Mouse (Mus musculus): ENCODE results near the gene Tbc1d1. TPM values are rescaled to one million over a fixed set of nuclear protein-coding genes. Genes with fewer than 3 reads are reported as not detected.

Tbc1d1 gene
- 10.8 and 11.2 TPM in 2 replicates for total RNA-seq (2021)
- long read RNA-seq, full-length matches to known transcripts: 2 of 12 reads
- long read RNA-seq, partial matches to known transcripts: 3 of 12 reads
- long read RNA-seq, other reads (novel, unspliced or antisense): 7 of 12 reads

DNA sequence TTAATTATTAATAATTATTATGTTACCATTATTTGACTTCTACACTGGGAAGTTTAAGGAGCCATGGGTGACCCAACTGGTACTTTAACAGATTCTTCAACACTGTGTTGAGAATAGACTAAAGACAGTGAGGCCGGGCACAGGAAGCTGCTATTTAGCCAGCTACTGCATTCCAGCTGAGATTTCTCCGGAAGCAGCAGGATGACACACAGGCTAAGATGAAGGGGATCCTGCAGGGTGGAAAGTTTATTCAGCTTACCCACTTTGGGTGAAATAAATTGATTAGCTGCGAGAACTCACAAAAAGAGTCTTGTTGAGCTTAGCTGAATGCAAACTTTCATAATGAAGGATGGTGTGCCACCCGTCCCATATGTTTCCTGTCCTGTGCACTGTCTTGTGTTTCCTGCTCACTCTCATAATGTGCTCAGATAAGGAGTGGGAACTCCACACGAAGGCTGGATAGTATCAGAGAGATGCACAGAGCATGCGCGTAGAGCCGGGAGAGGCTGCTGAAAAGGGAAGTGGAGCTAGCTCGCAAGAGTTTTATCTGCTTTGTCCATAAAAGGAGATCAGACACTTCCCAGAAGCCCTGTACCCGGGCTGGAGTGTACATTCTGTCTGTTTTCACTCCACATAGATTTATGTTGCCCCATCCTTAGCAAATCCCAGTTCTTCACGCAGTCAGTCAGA is at the start of gene Tbc1d1:
Gene Tbc1d1, plus strand, starts transcription at position 445 of the 690 bp plus-strand sequence.
- peak; percentile 33 for DNase-seq

DNA sequence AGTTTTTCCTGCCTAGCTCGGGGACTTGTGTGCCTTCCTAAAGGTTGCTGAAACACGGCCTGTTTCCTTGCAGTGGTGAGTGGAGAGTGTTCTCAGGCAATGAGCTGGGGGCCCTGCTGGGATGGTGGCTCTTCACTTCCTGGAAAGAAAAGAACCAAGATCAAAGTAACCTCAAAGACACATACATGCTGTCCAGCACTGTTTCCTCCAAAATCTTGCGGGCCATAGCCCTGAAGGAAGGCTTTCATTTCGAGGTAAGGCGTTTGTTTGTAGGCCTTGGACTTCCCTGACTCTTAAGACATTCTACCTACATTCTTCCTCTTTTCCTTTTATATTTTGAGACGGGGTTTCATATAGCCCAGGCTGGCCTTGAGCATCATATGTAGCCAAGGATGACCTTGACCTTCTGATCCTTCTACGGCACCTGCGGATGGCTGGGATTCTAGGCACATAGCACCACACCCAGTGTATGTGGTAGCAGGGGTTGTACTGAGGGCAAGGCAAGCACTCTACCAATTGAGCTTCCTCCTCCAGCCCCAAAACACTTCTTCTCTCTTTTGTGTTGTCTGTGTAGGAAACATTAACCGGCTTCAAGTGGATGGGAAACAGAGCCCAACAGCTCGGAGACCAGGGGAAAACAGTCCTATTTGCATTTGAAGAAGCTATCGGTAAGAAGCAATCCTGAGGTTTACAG is 48.4 kb upstream of the Tbc1d1 start:
- no peak for DNase-seq

DNA sequence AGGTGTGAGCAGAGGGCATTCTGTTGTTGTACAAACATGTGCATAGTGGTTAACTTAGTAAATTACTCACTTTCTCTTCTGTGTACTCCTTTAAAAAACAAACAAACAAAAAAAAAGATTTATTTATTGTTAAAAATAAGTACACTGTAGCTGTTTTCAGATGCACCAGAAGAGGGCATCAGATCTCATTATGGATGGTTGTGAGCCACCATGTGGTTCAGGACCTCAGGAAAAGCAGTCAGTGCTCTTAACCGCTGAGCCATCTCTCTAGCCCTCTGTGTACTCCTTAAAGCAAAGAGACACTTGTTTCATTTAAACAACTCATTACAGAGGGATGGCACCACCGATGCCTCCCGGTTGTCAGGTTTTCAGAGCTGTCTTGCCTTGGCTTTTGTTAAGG is 46.9 kb upstream of the Tbc1d1 start:
- no peak for DNase-seq

DNA sequence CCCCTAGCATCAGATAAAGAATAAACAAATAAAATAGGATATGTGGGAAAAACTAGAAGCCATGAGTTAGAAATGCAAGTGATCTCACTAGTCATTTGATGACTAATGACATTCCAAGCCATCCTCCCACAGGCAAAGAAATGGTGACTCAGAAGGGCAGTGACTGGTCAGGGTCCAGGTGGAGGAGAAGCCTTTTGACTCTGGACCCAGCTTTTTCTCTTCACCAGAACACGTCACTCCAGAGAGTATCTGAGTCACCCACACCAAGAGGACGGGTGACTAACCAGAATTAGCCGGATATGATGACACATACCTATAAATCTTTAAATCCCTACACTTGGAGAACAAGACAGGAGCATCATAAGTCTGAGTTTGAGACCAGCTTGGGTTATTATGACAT is 43.7 kb upstream of the Tbc1d1 start:
- DNase-seq: peak; percentile 28

DNA sequence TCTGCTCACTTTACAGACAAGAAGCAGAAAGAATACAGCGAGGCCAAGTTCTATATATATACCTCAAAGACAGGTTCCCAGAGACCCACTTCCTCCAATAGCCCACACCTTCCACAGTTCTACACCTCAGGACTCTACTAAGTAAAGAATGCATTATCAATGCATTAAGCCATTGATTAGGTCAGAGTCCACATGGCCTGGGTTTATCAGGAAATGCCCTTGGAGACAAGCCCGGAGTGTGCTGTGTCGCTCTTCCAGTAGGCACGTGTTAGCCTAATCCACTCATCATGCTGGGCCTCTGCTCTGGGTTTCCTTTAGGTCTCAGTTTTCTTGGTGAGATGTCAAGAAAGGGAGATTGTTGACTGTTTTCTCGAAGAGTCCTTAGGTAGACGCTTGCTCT is 41.9 kb upstream of the Tbc1d1 start:
- DNase-seq: no peak

DNA sequence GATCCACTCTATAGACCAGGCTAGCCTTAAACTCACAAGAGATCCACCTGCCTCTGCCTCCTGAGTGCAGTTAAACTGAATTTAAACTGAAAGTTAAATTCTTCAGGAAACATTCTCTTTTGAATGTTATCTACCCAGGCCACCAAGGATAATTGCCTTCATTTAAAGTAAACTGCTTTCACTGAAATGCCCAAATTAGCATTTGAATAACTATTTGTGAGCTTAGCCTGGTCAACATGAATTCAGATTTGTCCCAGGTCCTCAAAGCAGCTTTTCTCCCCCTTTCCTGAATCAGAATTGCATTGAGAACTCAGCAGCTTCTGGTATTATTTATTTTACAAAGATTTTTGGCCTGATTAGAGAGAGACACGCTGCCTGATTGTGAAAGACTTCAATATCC is 38.9 kb upstream of the Tbc1d1 start:
- no peak for DNase-seq

DNA sequence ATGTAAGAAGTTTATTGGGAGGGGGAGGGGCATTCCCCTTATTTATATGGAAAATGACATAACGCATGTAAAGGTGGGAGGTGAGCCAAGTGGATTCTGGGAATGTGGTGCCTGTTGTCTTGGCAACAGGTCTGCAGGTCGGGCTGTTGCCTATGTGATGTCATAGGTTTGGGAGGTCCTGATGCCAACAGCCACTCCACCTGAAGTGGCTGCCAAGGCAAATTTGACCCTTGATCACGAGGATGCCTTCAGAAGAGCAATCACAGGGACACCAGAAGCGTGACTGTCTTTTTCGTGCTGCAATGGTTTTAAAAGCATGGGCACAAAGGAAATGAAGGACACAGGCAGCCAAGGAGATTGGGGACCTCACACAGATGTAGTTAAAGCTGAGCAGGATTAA is 30.3 kb upstream of the Tbc1d1 start:
- no peak for DNase-seq

DNA sequence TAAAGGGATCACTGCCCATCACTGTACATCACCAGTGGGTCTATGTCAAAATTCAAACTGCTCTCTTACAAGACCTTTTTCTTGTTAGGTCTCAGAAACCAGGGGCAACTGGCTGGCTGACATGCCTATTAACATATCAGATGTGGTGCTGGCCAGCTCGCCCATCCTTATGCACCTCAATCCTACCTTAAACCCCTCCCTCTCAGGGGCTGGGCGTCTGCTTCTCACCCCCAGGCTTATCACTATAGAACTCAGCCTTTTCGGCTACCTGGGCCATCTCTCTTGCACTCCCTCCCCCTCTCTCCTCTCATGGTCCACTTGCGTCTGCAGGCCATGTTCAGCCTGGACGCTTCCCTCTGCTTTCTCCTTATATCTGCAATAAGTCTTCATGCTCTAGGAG is 24.6 kb upstream of the Tbc1d1 start:
- no peak for DNase-seq

DNA sequence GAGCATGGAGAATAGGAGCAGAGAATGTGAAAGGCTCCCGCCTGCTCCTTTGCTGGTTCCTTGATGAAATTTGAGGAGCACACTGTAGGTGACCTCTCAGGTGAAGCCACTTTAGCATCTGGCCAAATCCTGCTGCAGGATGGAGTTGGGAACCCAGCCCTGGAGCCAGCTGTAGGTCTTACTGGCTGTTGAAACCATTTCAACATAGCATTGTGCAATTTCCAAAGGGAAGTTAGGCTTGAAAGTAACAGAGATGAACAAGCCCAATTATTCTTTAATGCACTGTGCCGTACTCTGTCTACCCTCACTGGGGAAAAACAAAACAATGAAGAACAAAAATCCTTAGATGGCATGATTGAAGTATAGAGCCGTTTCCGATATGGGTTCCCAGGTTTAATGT is 22.2 kb upstream of the Tbc1d1 start:
- DNase-seq: no peak

DNA sequence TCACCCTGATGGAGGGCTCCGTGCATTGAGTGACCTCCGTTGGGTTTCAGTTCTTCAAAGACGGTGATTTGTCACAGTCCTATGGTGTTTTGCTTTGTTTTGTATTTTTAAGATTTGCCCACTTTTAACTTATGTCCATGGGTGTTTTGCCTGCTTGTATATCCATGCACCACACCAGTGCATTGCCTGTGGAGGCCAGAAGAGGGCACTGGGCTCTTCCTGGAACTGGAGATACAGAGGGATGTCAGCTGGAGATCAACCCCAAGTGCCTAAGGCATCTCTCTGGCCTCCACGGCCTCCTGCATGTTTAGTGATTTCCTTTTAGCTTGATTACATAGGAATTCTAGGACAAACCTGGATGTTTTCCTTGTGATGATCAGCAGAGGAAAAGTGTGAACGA is 19.8 kb upstream of the Tbc1d1 start:
- DNase-seq: no peak

DNA sequence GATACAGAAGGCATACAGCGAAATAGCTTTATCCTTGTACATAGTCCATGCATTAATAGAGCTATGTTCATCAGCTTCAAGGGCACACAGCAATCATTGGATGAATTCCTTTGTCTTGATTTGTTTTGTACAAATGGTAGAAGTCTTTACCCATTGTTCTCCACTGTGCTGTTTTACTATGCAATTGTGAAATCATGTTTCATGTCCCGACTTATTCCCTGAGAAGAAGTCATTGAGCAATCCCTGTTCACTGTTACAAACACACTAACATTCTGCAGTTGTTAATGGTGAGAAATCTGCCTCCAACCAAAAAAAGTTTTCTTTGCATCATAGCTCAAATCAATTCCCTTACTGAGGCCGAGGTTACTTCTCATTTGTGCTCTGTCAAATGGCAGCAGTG is 15.9 kb upstream of the Tbc1d1 start:
- no peak for DNase-seq

DNA sequence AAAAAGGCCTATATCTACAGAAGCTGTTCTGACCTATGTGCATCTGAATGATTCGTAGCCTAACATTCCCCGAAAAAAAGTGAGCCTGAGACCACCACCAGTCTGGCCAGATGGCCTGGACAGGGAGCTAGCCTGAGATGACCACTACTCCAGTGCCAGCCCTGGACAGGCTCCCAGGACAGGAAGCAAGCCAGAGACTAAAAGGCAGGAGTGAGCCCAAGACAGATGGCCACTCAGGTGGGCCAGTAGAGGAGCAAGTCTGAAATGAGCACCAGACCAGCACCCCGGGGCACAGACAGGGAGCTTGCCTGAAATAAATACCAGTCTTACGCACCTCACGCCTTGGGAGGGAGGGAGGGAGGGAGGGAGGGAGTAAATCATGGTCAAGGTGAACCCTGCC is 11.8 kb upstream of the Tbc1d1 start:
- DNase-seq: no peak

DNA sequence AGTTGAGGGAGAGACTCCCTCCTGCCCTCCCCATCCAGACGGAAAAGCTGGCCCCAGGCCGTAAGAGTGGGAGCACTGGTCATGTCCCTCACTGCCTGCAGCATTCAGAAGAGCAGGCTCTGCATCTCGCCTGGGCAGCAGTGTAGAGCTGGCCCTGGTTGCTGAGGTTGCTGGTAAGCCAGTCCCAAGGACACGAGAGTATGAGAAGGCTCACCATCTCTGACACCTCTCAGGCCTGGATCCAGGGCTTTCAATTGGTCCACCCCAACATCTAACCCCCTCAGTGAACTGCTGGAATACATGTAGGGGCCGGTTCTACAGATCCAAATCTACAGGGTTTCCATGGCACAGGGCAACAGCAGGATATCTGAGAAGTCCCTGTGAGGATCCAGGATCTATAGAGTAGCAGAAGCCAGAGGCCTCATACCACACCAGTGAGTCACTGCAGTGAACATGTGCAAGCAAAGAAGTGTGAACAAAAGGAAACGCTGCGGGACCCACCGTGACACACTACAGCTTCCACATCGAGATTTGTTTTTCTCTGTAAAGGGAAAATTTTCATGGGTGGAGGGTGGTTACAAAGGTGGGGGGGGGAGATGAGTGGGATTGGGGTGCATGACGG is 9.6 kb upstream of the Tbc1d1 start:
- DNase-seq: no peak

DNA sequence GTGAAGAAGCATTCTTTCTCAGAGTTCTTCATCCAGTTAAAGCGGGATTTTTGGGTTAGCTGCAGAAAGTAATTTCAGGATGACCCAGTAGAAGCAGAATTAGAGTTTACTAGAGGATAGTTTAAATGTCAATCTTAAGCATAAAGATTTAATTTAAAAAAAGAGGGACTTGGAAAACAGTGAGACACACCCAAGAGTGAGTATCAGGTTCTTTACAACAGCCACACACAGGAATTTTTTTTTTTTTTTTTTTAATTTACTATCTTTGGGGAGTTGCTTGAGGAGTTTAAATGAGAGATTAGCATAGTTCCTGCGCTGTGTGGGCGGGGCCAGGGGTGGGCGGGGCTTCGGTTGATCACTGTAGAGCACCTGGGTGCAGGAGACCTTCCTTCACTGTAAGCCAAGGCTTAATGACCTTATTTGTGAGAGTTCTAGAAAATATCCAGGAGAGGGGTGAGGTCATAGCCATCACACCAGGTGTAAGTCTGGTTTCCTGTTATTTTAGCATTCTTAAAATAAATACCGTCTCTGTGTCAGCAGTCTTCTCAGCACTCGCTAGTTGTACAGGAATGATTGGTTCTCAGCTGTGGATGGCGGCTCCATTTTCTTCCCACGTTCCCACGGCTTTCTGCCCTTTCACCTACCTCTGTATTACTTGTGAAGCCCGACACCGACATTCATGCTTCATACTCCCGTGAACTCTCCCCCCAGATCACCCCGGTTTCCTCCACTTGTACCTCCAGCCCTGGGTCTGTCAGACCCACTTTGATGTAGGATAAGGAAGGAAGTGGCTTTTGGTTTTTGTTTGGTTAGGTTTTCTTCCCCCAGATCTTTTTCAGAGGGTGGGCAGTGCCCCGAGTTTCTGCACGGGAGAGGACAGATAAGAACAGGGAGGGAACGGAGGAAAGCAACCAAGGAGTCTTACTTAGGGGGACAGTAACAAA is 6.6 kb upstream of the Tbc1d1 start:
- no peak for DNase-seq

DNA sequence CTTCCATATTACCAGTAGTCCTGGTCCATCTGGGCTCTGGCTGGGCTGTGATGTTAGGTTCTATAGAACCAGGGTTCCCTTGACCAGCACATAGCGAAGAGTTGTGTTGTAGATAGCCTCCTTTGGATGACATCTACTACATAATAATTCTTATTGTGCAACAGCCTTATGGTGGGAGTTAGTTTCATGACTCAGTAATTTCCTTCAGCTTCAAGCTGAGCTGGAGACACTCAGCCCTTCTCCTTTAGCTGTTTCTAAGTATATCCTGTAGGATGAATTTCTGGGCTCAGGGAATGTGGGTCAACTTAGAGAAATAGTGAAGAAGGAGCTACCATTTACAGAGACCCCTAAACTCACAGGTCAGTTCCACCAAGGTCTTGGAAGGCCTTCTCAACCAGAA is 2.8 kb upstream of the Tbc1d1 start:
- no peak for DNase-seq

DNA sequence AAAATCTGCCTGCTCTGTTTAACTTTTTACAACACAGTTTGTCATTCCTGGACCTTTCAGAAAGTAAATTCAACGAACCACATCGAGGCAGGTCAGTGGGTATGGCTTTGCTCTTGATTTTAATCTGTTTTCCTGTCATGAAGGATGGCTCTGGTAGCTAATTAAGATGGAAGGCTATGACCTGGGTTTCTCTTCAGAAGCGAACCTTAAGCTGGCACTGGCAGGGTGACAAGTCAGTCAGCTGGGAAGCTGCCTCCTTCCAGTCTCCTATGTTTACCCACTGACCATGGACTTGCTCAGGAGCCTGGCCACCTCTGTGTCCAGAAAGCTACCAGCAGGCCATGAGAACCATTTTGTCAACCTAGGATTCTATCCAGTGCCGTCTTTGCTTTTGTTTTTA is 474 bp downstream of the Tbc1d1 start:
- DNase-seq: no peak

DNA sequence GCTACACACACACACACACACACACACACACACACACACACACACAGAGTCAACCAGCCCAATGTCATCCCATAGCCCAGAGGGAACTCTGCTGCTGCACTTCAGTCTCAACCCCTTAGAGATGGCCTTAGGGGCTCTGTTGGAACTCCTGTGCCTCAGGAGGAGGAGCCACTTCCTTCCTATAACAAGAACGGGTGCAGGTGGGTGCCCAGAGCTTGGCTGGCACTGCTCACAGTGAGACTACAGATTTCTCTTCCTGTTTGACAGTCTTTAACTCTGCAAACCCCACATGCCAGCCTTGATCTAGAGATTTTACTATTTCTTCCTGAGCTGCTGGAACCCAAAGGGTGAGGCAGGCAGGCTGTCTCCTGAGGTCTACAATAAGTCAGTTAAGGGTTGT is 1.8 kb downstream of the Tbc1d1 start:
- DNase-seq: no peak

DNA sequence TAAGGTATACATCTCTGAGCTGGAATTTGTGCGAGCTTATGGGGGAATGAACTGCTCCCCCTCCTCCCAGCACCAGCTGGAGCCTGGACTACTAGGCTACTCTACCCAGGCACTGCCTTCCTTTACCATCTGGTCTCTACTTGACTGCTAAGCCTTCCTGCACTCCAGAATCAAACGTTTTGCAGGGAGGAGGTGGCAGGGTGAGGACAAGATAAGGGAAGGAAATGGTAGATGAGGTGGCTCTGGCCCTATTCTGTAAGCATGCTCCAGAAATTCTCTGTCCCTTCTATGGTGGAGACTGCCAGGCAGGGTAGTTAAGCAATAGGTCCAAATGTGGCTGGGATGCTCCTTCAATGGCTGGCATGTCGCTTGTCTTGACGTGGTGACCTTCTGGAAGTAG is 2.4 kb downstream of the Tbc1d1 start:
- no peak for DNase-seq

DNA sequence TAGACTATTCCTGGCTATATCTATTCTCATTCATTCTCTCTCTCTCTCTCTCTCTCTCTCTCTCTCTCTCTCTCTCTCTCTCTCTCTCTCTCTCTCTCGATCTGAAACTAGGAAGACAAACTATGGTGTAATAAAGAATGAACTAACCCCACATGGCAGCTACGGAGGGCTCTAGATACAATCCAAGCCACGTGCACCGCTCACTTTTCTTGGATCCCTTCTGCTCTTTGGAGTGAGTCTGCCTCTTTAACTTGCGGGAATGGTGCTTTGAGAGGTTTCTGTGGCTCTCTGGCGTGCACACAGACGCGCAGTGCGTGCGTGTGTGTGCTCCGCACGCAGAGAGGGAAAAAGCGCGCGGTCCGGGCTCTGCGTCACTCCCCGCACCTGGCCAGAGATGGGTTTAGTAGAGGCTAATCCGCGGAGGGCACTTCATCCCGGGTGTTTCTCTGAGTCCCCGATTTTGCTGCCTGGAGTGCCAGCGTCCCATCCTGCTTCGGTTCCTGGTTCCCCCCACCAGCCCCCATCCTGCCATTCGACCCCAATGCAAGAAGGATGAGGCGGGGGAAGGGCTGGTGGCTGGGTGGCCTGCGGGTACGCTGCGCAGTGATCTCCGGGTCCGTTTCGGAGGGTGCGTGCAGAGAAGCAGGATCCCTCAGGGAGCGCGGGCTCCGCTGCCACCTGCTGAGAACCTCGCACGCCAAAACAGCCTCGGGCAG is 3.1 kb downstream of the Tbc1d1 start:
- DNase-seq: peak; percentile 20

DNA sequence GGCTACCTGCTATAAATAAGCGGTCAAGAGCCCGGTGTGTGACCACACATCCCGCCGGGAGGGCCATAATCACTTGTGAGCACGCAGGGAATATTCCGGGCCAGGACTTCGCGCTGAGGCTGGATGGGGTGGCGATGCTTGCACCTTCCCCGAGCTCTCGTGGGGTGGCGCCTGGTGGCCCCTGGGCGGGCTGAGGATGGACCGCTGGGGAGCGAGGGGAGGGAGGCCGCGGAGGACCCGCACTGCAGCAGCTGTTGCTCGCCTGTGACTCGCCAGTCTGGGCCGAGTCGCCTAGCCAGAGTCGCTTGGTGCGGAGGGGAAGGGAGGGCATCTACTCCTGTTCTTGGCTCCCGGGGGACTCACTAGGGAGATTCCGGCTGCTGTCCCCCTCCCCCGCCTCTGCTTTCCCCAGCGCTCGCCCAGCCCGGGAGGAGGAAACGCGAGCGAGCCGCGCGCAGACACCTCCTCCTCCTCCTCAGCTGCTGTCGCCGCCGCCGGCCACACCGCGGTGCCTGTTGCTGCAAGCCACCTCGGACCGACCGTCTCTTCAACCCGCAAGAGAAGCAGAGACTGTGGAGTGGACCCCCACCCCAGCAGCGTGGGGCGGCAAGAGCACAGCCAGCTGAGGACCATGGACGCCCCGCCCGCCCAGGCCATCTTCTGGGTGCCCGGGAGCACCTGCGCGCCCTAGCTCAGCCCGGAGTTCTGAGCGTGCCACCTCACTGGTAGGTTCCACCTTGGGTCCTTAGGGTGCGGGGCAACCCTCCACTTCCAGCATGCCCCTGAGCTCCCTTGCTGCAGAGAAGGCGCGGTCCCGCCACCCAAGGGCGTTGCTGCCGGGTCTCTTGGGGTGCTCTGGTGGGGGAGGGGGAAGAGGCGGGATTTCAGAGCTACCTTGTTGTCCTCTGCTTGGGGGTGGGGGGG is 3.9 kb downstream of the Tbc1d1 start:
- peak; percentile 58 for DNase-seq
